Mouse (Mus musculus) MEL (cell line): ENCODE results near the gene Hist1h2bh. TPM values are rescaled to one million over a fixed set of nuclear protein-coding genes. Genes with fewer than 3 reads are reported as not detected.

Experiments
- DNase-seq: peaks from one replicate; pipeline ENCODE4 v3.0.0; 2011; ENCODE audit warnings: low read depth, low spot score
- H3K27ac ChIP-seq: 2 replicates; pipeline ENCODE4 v1.5.1; 2012; ENCODE audit warnings: low read depth, mild to moderate bottlenecking, control low read depth, low read length, moderate library complexity; ENCODE audit not compliant: control insufficient read depth
- H3K27me3 ChIP-seq, 2 experiments: fragments of 150-350 bp in 1 of 2; sonication (generic) in 1 of 2; 2 replicates each; pipeline ENCODE4 v1.6.1; 2012; ENCODE audit warnings: low read length in 2 of 2, mild to moderate bottlenecking in 2 of 2, improper control_type of control experiment in 1 of 2, moderate library complexity in 1 of 2; ENCODE audit not compliant: insufficient read depth in 2 of 2, control insufficient read depth in 1 of 2
- H3K36me3 ChIP-seq, 2 experiments: 2 replicates each; pipeline ENCODE4 v1.6.1; 2012 to 2014; ENCODE audit warnings: low read length in 2 of 2, improper control_type of control experiment in 1 of 2, inconsistent platforms in 1 of 2, mild to moderate bottlenecking in 1 of 2; ENCODE audit not compliant: insufficient read depth in 2 of 2, control insufficient read depth in 1 of 2
- H3K4me1 ChIP-seq, 2 experiments: fragments of 150-350 bp in 1 of 2; sonication (generic) in 1 of 2; 2 replicates each; pipeline ENCODE4 v1.6.1; 2012; ENCODE audit warnings: low read length in 2 of 2, improper control_type of control experiment in 1 of 2, mild to moderate bottlenecking in 1 of 2; ENCODE audit not compliant: insufficient read depth in 2 of 2, control insufficient read depth in 1 of 2
- H3K4me3 ChIP-seq, 2 experiments: fragments of 150-350 bp in 1 of 2; sonication (generic) in 1 of 2; 2 replicates each; pipeline ENCODE4 v1.5.1; 2012; ENCODE audit warnings: low read depth in 2 of 2, low read length in 2 of 2, mild to moderate bottlenecking in 2 of 2, moderate library complexity in 2 of 2, control low read depth in 1 of 2, improper control_type of control experiment in 1 of 2; ENCODE audit not compliant: control insufficient read depth in 1 of 2, insufficient read depth in 1 of 2
- H3K79me2 ChIP-seq: 2 replicates; pipeline ENCODE4 v1.6.1; 2012; ENCODE audit warnings: mild to moderate bottlenecking, low read length, moderate library complexity; ENCODE audit not compliant: control insufficient read depth, poor library complexity, insufficient read depth
- H3K9ac ChIP-seq: 2 replicates; pipeline ENCODE4 v1.6.1; 2012; ENCODE audit warnings: low read depth, mild to moderate bottlenecking, control low read depth, low read length, moderate library complexity; ENCODE audit not compliant: control insufficient read depth, poor library complexity, severe bottlenecking
- H3K9me3 ChIP-seq: fragments of 150-350 bp; sonication (generic); replicated peaks from 2 replicates; pipeline ENCODE4 v1.6.1; 2012; ENCODE audit warnings: mild to moderate bottlenecking, low read length, improper control_type of control experiment, moderate library complexity; ENCODE audit not compliant: insufficient read depth
- GATA1 ChIP-seq: IDR thresholded peaks from 2 replicates; pipeline ENCODE4 v1.6.1; 2011; ENCODE audit warnings: low read depth, low read length, improper control_type of control experiment
- JUND ChIP-seq: IDR thresholded peaks from 2 replicates; pipeline ENCODE4 v1.6.1; 2011; ENCODE audit warnings: low read depth, mild to moderate bottlenecking, improper control_type of control experiment, low read length
- KAT2A ChIP-seq: conservative IDR thresholded peaks from 2 replicates; pipeline ENCODE4 v1.6.1; 2012; ENCODE audit warnings: low read depth, low read length, improper control_type of control experiment, inconsistent platforms
- MYB ChIP-seq: IDR thresholded peaks from 2 replicates; pipeline ENCODE4 v1.6.1; 2011; ENCODE audit warnings: mild to moderate bottlenecking, low read depth, low read length, improper control_type of control experiment
- NELFE ChIP-seq: IDR thresholded peaks from 2 replicates; pipeline ENCODE4 v1.6.1; 2011; ENCODE audit warnings: low read depth, low read length, improper control_type of control experiment
- POLR2AphosphoS5 ChIP-seq: IDR thresholded peaks from 2 replicates; pipeline ENCODE4 v1.6.1; 2012; ENCODE audit warnings: low read depth, borderline replicate concordance, mild to moderate bottlenecking, inconsistent platforms, low read length, moderate library complexity, mixed read lengths
- SIN3A ChIP-seq: IDR thresholded peaks from 2 replicates; pipeline ENCODE4 v1.6.1; 2012; ENCODE audit warnings: low read length, improper control_type of control experiment, inconsistent platforms
- TBP ChIP-seq: IDR thresholded peaks from 2 replicates; pipeline ENCODE4 v1.8.0; 2011; ENCODE audit warnings: low read depth, low read length, improper control_type of control experiment
- TCF12 ChIP-seq: IDR thresholded peaks from 2 replicates; pipeline ENCODE4 v1.6.1; 2014; ENCODE audit warnings: low read depth, mild to moderate bottlenecking, inconsistent platforms, low read length, improper control_type of control experiment, moderate library complexity
- USF1 ChIP-seq: IDR thresholded peaks from 2 replicates; pipeline ENCODE4 v1.6.1; 2014; ENCODE audit warnings: low read depth, mild to moderate bottlenecking, inconsistent platforms, low read length, improper control_type of control experiment, moderate library complexity
- ZKSCAN1 ChIP-seq: IDR thresholded peaks from 2 replicates; pipeline ENCODE4 v1.6.1; 2012; ENCODE audit warnings: low read depth, mild to moderate bottlenecking, inconsistent platforms, low read length, improper control_type of control experiment, moderate library complexity
- ZNF384 ChIP-seq: IDR thresholded peaks from 2 replicates; pipeline ENCODE4 v1.6.1; 2012; ENCODE audit warnings: low read depth, mild to moderate bottlenecking, inconsistent platforms, low read length, improper control_type of control experiment
- polyA plus RNA-seq, 2 experiments: library from polyadenylated mRNA; stranded (reverse) in 1 of 2; unstranded in 1 of 2; fragments of >175 nt in 1 of 2; fragments of >200 nt in 1 of 2; gene quantifications; 2 replicates each; pipeline versions ENCODE4 v1.2.1 to v1.2.4; 2012; ENCODE audit warnings: low replicate concordance in 2 of 2, low read depth in 1 of 2; ENCODE audit not compliant: insufficient read length in 2 of 2, insufficient read depth in 1 of 2, missing spikeins in 1 of 2
- total RNA-seq: library from RNA; depleted of rRNA; stranded (reverse); fragments of 300-350 nt; gene quantifications from 2 replicates; pipeline ENCODE4 v1.2.3, GENCODE M21; 2012

The Hist1h2bh gene
- total and polyA plus RNA-seq, 3 experiments, result 0.70 to 275 TPM; not detected in 1

DNA sequence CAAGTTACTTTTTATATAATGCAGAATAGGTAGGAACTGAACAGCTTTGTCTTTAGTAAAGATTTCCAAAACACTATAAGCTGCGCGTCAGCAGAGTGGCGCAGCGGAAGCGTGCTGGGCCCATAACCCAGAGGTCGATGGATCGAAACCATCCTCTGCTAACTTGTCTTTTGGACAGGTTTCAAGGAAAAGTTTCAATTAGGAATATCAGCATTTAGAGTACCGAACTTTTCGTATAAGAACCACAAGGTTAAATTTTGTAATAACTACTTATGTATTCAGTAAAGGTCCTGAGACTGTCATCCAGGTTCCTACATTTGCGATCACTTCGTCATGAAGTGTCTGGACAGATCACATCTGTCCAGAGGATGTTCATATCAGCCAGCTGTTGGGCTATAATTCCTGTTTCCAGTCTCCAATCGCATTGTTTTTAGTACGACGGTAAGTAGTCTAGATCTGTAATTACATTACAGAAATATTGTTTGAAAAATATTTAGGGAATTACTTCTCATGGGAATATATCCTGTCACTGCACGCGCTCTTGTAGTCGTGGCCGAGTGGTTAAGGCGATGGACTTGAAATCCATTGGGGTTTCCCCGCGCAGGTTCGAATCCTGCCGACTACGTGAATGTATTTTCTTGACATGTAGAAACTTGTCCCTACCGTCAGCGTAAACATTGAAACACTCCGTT, 25.4 kb downstream of the Hist1h2bh start:
- H3K27me3 ChIP-seq, result no peaks in the 10 kb centered on the region
- no peak for TF ChIP-seq ZNF384
- no peak for TF ChIP-seq ZKSCAN1
- no peak for TF ChIP-seq JUND
- no peak for TF ChIP-seq TCF12
- TF ChIP-seq KAT2A, result no peak
- TF ChIP-seq TBP, result peak; percentile 99
- no peak for TF ChIP-seq NELFE
- TF ChIP-seq USF1, result no peak
- TF ChIP-seq MYB, result no peak
- TF ChIP-seq POLR2AphosphoS5, result no peak
- TF ChIP-seq GATA1, result 0 out of 2 replicates have a peak, but pooled peaks have one; percentile 6
- DNase-seq, result peak; percentile 94
- peaks cover 0 to 12% of the 10 kb centered on the region in 2 experiments; a peak in 2 of 4 replicates for H3K4me1 ChIP-seq
- no peaks in the 10 kb centered on the region for H3K9me3 ChIP-seq
- H3K27ac ChIP-seq, result peak overlapping the region; percentile 63
- peak overlapping the region; percentile 67 for H3K9ac ChIP-seq
- H3K36me3 ChIP-seq, result peaks cover 0 to 21% of the 10 kb centered on the region in 2 experiments; a peak in 2 of 4 replicates
- no peaks in the 10 kb centered on the region for H3K79me2 ChIP-seq
- H3K4me3 ChIP-seq, result peak overlapping the region; percentile 49 to 82

GRCm38 (mm10) chr13:23516822-23517602, 26.2 kb downstream of the Hist1h2bh start:
- H3K4me1 ChIP-seq, result peaks cover 0 to 12% of the 10 kb centered on the region in 2 experiments; a peak in 2 of 4 replicates
- no peaks in the 10 kb centered on the region for H3K9me3 ChIP-seq
- peak; percentile 79 for DNase-seq
- peak overlapping the region; percentile 59 to 82 for H3K4me3 ChIP-seq
- H3K27me3 ChIP-seq, result no peaks in the 10 kb centered on the region
- H3K36me3 ChIP-seq, result peaks cover 0 to 21% of the 10 kb centered on the region in 2 experiments; a peak in 2 of 4 replicates
- no peaks in the 10 kb centered on the region for H3K79me2 ChIP-seq
- TF ChIP-seq TBP (peak; percentile 99), SIN3A (no peak)
- peak overlapping the region; percentile 63 for H3K27ac ChIP-seq
- peak overlapping the region; percentile 64 for H3K9ac ChIP-seq
